Comparison of ENCODE assay signal across 14 mouse cellular contexts in the genomic region with DNA sequence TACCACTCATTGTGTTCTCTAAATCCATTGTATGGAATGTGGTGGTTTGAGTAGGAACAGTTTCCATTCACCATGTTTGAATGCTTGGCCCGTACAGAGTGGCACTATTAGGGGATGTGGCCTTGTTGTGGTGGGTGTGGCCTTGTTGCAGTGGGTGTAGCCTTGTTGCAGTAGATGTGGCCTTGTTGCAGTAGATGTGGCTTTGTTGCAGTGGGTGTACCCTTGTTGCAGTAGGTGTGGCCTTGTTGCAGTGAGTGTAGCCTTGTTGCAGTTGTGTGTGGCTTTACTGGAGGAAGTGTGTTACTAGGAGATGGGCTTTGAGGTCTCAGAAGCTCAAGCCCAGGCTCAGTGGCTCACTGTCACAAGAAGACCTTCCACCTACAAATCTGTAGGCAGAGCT.
"Had no signal": no experiment of that assay in that cellular context is flagged by ENCODE, and none has a peak within 500 bp of the region (broad histone marks: within the 10 kb centered on the region; RNA-seq: fewer than 3 reads in every experiment).

No protein-coding gene starts in this region.

- H3K4me3 ChIP-seq: limb, embryonic 13.5 days; midbrain, embryonic 12.5 days; neural tube, embryonic 15.5 days had no signal

- H3K9me3 ChIP-seq: limb, embryonic 13.5 days; midbrain, embryonic 12.5 days; neural tube, embryonic 15.5 days had no signal

- DNase-seq: kidney, adult 2 months; kidney, postnatal 25 days; left cerebral cortex, postnatal 4 days; lung, adult 2 months; lung, postnatal 36 days; right cerebral cortex, adult 18-20 months; right cerebral cortex, postnatal 25 days; thymus, postnatal 4 days had no signal

- H3K27ac ChIP-seq: limb, embryonic 13.5 days; liver, embryonic 14.5 days; midbrain, embryonic 12.5 days; neural tube, embryonic 15.5 days had no signal

- H3K27me3 ChIP-seq: limb, embryonic 13.5 days; midbrain, embryonic 12.5 days; neural tube, embryonic 15.5 days had no signal

- H3K4me2 ChIP-seq: limb, embryonic 13.5 days; midbrain, embryonic 12.5 days; neural tube, embryonic 15.5 days had no signal

- H3K9ac ChIP-seq: limb, embryonic 13.5 days; liver, embryonic 14.5 days; midbrain, embryonic 12.5 days; neural tube, embryonic 15.5 days had no signal

- H3K4me1 ChIP-seq: limb, embryonic 13.5 days; midbrain, embryonic 12.5 days; neural tube, embryonic 15.5 days had no signal

- H3K36me3 ChIP-seq: limb, embryonic 13.5 days; midbrain, embryonic 12.5 days; neural tube, embryonic 15.5 days had no signal

- ATAC-seq: lung, postnatal 0 days; midbrain, embryonic 16.5 days had no signal
